Mouse (Mus musculus) heart, postnatal 0 days (tissue): ENCODE data around the gene Mecom. TPM values are rescaled to one million over a fixed set of nuclear protein-coding genes. Genes with fewer than 3 reads are reported as not detected.

Source experiments
- ATAC-seq: fragments of 200-750 bp; cut with Nextera tagmentation; 2 replicates; pipeline ENCODE4 v1.8.0; 2017; ENCODE audit warnings: low read depth, moderate number of reproducible peaks, moderate library complexity; ENCODE audit not compliant: insufficient read depth
- DNase-seq: peaks from one replicate; pipeline ENCODE4 v3.0.0-alpha.2; 2016; ENCODE audit warnings: low spot score
- H3K27ac ChIP-seq: fragments of 300-500 bp; sonication (generic); 2 replicates; pipeline ENCODE4 v1.5.1; 2014; ENCODE audit warnings: low read depth, mild to moderate bottlenecking
- H3K27me3 ChIP-seq: fragments of 300-500 bp; sonication (generic); 2 replicates; pipeline ENCODE4 v1.6.1; 2014; ENCODE audit warnings: low read length, mixed read lengths; ENCODE audit not compliant: control insufficient read depth, insufficient read depth
- H3K36me3 ChIP-seq: fragments of 300-500 bp; sonication (generic); replicated peaks from 2 replicates; pipeline ENCODE4 v1.6.1; 2014; ENCODE audit warnings: low read length, mixed read lengths; ENCODE audit not compliant: control insufficient read depth, insufficient read depth
- H3K4me1 ChIP-seq: fragments of 300-500 bp; sonication (generic); 2 replicates; pipeline ENCODE4 v1.6.1; 2014; ENCODE audit warnings: antibody characterized with exemption; ENCODE audit not compliant: control insufficient read depth, insufficient read depth
- H3K4me2 ChIP-seq: fragments of 300-500 bp; sonication (generic); 2 replicates; pipeline ENCODE4 v1.6.1; 2014; ENCODE audit warnings: low read depth, mild to moderate bottlenecking, low read length, moderate library complexity
- H3K4me3 ChIP-seq: fragments of 300-500 bp; sonication (generic); 2 replicates; pipeline ENCODE4 v1.5.1; 2014; ENCODE audit warnings: low read depth, low read length
- H3K9ac ChIP-seq: fragments of 300-500 bp; sonication (generic); replicated peaks from 2 replicates; pipeline ENCODE4 v1.6.1; 2014; ENCODE audit warnings: low read depth, low read length, mixed read lengths
- H3K9me3 ChIP-seq: fragments of 300-500 bp; sonication (generic); replicated peaks from 2 replicates; pipeline ENCODE4 v1.6.1; 2016; ENCODE audit warnings: low read length; ENCODE audit not compliant: control insufficient read depth
- CTCF ChIP-seq: IDR thresholded peaks from 2 replicates; pipeline ENCODE4 v1.5.1; 2016; ENCODE audit warnings: antibody characterized with exemption, control low read depth, low read depth
- EP300 ChIP-seq: IDR thresholded peaks from 2 replicates; pipeline ENCODE4 v1.6.1; 2016; ENCODE audit warnings: antibody characterized with exemption, low read depth
- WGBS: fragments of 180-500 bp; shearing (Covaris S2); extraction: QIAGEN DNeasy Blood & Tissue Kit; methylation state at CpG from one replicate; pipeline ENCODE4 v1.1.7; 2014; 5-methylcytosine and 5-hydroxymethylcytosine counted together
- polyA plus RNA-seq: library from polyadenylated mRNA; unstranded; fragments of >200 nt; fragmentation: Nextera tagmentation; extraction: Ambion mirVana; gene quantifications from 2 replicates; pipeline ENCODE4 v1.2.1, GENCODE M21; 2015
- total RNA-seq: library from RNA; depleted of rRNA; stranded (reverse); fragments of >200 nt; gene quantifications from 2 replicates; pipeline ENCODE4 v1.2.3, GENCODE M21; 2014; ENCODE audit warnings: low replicate concordance

Mecom gene
- total and polyA plus RNA-seq, 2 experiments from 2014 or later: 8.5 to 18.9 TPM

- Histone ChIP-seq H3K4me2 (no peak overlapping the region), H3K4me1 (no peaks in the 10 kb centered on the region), H3K27ac (no peak overlapping the region), H3K4me3 (no peak overlapping the region), H3K9ac (no peak overlapping the region), H3K27me3 (peaks cover 39% of the 10 kb centered on the region), H3K36me3 (no peaks in the 10 kb centered on the region), H3K9me3 (no peaks in the 10 kb centered on the region)
- DNase-seq (no peak), ATAC-seq (no peak)
- 55% methylated on average over 1 of the region's 1 CpGs for WGBS
- TF ChIP-seq EP300 (no peak), CTCF (no peak)
Measured at GRCm38 (mm10) chr3:30519425-30519824, 28.4 kb downstream of the Mecom start.

GRCm38 (mm10) chr3:30515795-30516170, 32.0 kb downstream of the Mecom start:
- Histone ChIP-seq H3K36me3 (no peaks in the 10 kb centered on the region), H3K4me3 (peak overlapping the region; percentile 53), H3K9me3 (no peaks in the 10 kb centered on the region), H3K27me3 (peaks cover 69% of the 10 kb centered on the region), H3K27ac (no peak overlapping the region), H3K9ac (no peak overlapping the region), H3K4me2 (peak overlapping the region; percentile 64), H3K4me1 (no peaks in the 10 kb centered on the region)
- ATAC-seq (no peak), DNase-seq (no peak)
- 19% methylated on average over 9 of the region's 9 CpGs for WGBS
- TF ChIP-seq EP300 (no peak), CTCF (no peak)

GRCm38 (mm10) chr3:30514901-30515794, 32.7 kb downstream of the Mecom start:
- TF ChIP-seq EP300 (no peak), CTCF (peak; percentile 57)
- H3K27me3 ChIP-seq: peaks cover 75% of the 10 kb centered on the region
- H3K27ac ChIP-seq: 0 out of 2 replicates have a peak overlapping the region, but pooled peaks have one; percentile 1
- H3K4me3 ChIP-seq: peak overlapping the region; percentile 53
- H3K9me3 ChIP-seq: no peaks in the 10 kb centered on the region
- DNase-seq (peak; percentile 47), ATAC-seq (peak; percentile 84)
- H3K4me1 ChIP-seq: no peaks in the 10 kb centered on the region
- WGBS: 2% methylated on average over 62 of the region's 62 CpGs
- peak overlapping the region; percentile 64 for H3K4me2 ChIP-seq
- H3K9ac ChIP-seq: 0 out of 2 replicates have a peak overlapping the region, but pooled peaks have one; percentile 30
- H3K36me3 ChIP-seq: no peaks in the 10 kb centered on the region

- H3K9me3 ChIP-seq: no peaks in the 10 kb centered on the region
- DNase-seq (peak; percentile 41), ATAC-seq (0 out of 2 replicates have a peak, but pooled peaks have one; percentile 27)
- no peak overlapping the region for H3K9ac ChIP-seq
- WGBS: 1% methylated on average over 52 of the region's 52 CpGs
- no peak for TF ChIP-seq EP300
- no peak for TF ChIP-seq CTCF
- peak overlapping the region; percentile 2; the same call in 1 of the 2 replicates for H3K27ac ChIP-seq
- H3K4me1 ChIP-seq: no peaks in the 10 kb centered on the region
- H3K4me2 ChIP-seq: peak overlapping the region; percentile 64
- H3K4me3 ChIP-seq: peak overlapping the region; percentile 53
- H3K27me3 ChIP-seq: peaks cover 83% of the 10 kb centered on the region
- H3K36me3 ChIP-seq: no peaks in the 10 kb centered on the region
Measured at GRCm38 (mm10) chr3:30514051-30514754, 33.6 kb downstream of the Mecom start.

GRCm38 (mm10) chr3:30513314-30513997, 34.4 kb downstream of the Mecom start:
- DNase-seq: no peak
- 17% methylated on average over 16 of the region's 16 CpGs for WGBS
- no peak for ATAC-seq
- Histone ChIP-seq H3K27ac (no peak overlapping the region), H3K4me3 (peak overlapping the region; percentile 53), H3K4me1 (no peaks in the 10 kb centered on the region), H3K4me2 (peak overlapping the region; percentile 64), H3K9me3 (no peaks in the 10 kb centered on the region), H3K9ac (no peak overlapping the region), H3K27me3 (peaks cover 88% of the 10 kb centered on the region), H3K36me3 (no peaks in the 10 kb centered on the region)
- TF ChIP-seq EP300 (no peak), CTCF (no peak)
